Mouse (Mus musculus): Measurements from ENCODE around the gene Chfr. TPM values are rescaled to one million over a fixed set of nuclear protein-coding genes. Genes with fewer than 3 reads are reported as not detected.
A peak's percentile ranks its signal among the peaks of the same experiment; 100 is the strongest.

Gene Chfr
- polyA plus RNA-seq, 1 experiment from 2014 or later: 47.7 TPM

DNA sequence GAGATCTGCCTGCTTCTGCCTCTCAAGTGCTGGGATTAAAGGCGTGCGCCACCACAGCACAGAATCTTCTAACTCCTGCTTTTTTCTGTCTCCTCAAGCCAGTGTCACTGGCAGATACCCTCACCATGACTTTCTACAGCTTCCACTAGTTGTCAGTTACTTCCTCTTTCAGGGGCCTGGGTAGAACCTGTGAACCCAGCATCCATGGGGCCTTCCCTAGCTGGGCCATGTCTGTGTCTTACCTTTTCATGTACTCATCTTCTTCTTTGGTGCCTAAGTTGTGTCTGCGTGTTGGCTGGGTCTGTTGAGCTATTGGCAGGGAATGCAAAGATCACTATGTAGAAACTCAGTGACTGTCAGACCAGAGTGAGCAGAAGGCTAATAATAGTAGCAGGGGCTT lies 2.2 kb downstream of the Chfr start:
- no peak overlapping the region for H3K4me2 ChIP-seq (ENCODE audit: low read depth, low read length)
- WGBS: 93% methylated on average over 3 of the region's 3 CpGs
- H3K9me3 ChIP-seq (replicated peaks; ENCODE audit: control insufficient read depth, low read length): no peaks in the 10 kb centered on the region
- no peaks in the 10 kb centered on the region for H3K27me3 ChIP-seq (ENCODE audit: control insufficient read depth, insufficient read depth, low read length)
- no peaks in the 10 kb centered on the region for H3K4me1 ChIP-seq (ENCODE audit: control insufficient read depth, insufficient read depth, low read length)
- H3K4me3 ChIP-seq (ENCODE audit: low read depth, low read length): no peak overlapping the region
- no peak overlapping the region for H3K9ac ChIP-seq (replicated peaks; ENCODE audit: low read length)
- no peak overlapping the region for H3K27ac ChIP-seq (replicated peaks; ENCODE audit: low read depth, low read length)
- H3K36me3 ChIP-seq (replicated peaks; ENCODE audit: control insufficient read depth, insufficient read depth, low read depth, low read length): no peaks in the 10 kb centered on the region
- ATAC-seq (replicated peaks; ENCODE audit: insufficient number of reproducible peaks, low FRiP score, low TSS enrichment, low read depth) (no peak), DNase-seq (ENCODE audit: low spot score) (no peak)

DNA sequence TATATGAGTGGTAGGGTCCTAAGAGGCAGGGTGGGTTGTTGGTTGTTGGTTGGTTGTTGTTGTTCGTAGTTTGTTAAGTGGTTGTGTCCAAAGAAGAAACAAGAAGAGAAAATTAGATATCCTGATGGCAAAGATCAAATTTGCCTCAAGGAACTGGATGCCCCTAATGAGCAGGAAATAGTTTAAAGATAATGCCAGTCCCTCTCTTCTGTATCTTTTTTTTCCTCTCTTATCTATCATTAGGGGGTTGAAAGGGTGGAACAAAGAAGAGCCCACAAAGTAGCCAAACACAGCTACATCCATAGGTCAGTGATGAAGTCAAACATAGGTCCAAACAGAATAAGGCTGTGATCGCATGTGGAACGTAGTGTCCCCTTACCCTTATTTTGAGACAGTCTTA lies 3.7 kb downstream of the Chfr start:
- Histone ChIP-seq H3K9me3 (replicated peaks; ENCODE audit: control insufficient read depth, low read length) (no peaks in the 10 kb centered on the region), H3K4me1 (ENCODE audit: control insufficient read depth, insufficient read depth, low read length) (no peaks in the 10 kb centered on the region), H3K4me3 (ENCODE audit: low read depth, low read length) (no peak overlapping the region), H3K4me2 (ENCODE audit: low read depth, low read length) (no peak overlapping the region), H3K9ac (replicated peaks; ENCODE audit: low read length) (no peak overlapping the region), H3K36me3 (replicated peaks; ENCODE audit: control insufficient read depth, insufficient read depth, low read depth, low read length) (no peaks in the 10 kb centered on the region), H3K27ac (replicated peaks; ENCODE audit: low read depth, low read length) (no peak overlapping the region), H3K27me3 (ENCODE audit: control insufficient read depth, insufficient read depth, low read length) (no peaks in the 10 kb centered on the region)
- ATAC-seq (replicated peaks; ENCODE audit: insufficient number of reproducible peaks, low FRiP score, low TSS enrichment, low read depth) (no peak), DNase-seq (ENCODE audit: low spot score) (no peak)
- 96% methylated on average over 3 of the region's 3 CpGs for WGBS

DNA sequence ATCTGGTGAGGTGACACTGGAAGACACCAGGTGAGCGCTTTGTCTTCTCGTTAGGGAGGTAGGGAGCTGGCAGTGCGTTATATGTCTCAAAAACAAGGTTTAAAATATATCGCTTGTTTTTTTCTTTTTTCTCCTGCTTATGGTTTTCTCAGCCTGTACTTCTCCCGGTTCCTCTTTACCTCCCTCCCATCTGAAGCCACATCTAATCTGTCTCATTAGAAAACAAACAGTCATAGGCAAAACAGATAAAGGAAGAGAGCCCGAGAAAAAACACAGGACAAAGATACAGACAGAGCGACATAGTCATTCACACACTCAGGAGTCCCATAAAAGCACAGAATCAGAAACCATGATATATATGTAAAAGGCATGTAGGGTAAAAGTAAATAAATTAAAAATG lies 4.8 kb downstream of the Chfr start:
- Histone ChIP-seq H3K27ac (replicated peaks; ENCODE audit: low read depth, low read length) (no peak overlapping the region), H3K4me1 (ENCODE audit: control insufficient read depth, insufficient read depth, low read length) (no peaks in the 10 kb centered on the region), H3K27me3 (ENCODE audit: control insufficient read depth, insufficient read depth, low read length) (no peaks in the 10 kb centered on the region), H3K9me3 (replicated peaks; ENCODE audit: control insufficient read depth, low read length) (no peaks in the 10 kb centered on the region), H3K4me3 (ENCODE audit: low read depth, low read length) (no peak overlapping the region), H3K9ac (replicated peaks; ENCODE audit: low read length) (no peak overlapping the region), H3K36me3 (replicated peaks; ENCODE audit: control insufficient read depth, insufficient read depth, low read depth, low read length) (no peaks in the 10 kb centered on the region), H3K4me2 (ENCODE audit: low read depth, low read length) (no peak overlapping the region)
- WGBS: 94% methylated on average over 7 of the region's 7 CpGs
- no peak for DNase-seq (ENCODE audit: low spot score)
- ATAC-seq (replicated peaks; ENCODE audit: insufficient number of reproducible peaks, low FRiP score, low TSS enrichment, low read depth): no peak

DNA sequence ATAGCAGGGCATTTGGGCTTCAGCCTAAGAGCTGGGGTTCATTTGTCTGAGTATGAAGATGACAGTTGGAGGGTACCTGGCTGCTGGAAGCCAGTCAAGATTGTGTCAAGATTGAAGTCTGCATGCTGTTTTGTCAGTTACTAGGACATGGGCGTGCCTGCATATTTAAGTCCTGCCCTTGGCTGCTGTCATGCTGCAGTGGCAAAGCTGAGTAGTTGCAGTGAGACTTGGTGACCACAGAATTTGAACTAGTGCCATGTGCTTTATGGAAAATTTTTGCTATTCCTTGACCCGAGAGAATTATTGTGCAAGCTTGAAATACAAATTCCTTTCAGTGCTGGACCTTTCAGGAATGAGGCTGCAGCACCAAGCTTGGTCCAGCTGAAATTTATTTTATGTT lies 6.7 kb downstream of the Chfr start:
- H3K9ac ChIP-seq (replicated peaks; ENCODE audit: low read length): no peak overlapping the region
- H3K4me1 ChIP-seq (ENCODE audit: control insufficient read depth, insufficient read depth, low read length): no peaks in the 10 kb centered on the region
- H3K36me3 ChIP-seq (replicated peaks; ENCODE audit: control insufficient read depth, insufficient read depth, low read depth, low read length): no peaks in the 10 kb centered on the region
- H3K27ac ChIP-seq (replicated peaks; ENCODE audit: low read depth, low read length): no peak overlapping the region
- no peaks in the 10 kb centered on the region for H3K27me3 ChIP-seq (ENCODE audit: control insufficient read depth, insufficient read depth, low read length)
- H3K4me2 ChIP-seq (ENCODE audit: low read depth, low read length): no peak overlapping the region
- no peaks in the 10 kb centered on the region for H3K9me3 ChIP-seq (replicated peaks; ENCODE audit: control insufficient read depth, low read length)
- ATAC-seq (replicated peaks; ENCODE audit: insufficient number of reproducible peaks, low FRiP score, low TSS enrichment, low read depth) (no peak), DNase-seq (ENCODE audit: low spot score) (no peak)
- WGBS: 88% methylated on average over 2 of the region's 2 CpGs
- H3K4me3 ChIP-seq (ENCODE audit: low read depth, low read length): no peak overlapping the region

DNA sequence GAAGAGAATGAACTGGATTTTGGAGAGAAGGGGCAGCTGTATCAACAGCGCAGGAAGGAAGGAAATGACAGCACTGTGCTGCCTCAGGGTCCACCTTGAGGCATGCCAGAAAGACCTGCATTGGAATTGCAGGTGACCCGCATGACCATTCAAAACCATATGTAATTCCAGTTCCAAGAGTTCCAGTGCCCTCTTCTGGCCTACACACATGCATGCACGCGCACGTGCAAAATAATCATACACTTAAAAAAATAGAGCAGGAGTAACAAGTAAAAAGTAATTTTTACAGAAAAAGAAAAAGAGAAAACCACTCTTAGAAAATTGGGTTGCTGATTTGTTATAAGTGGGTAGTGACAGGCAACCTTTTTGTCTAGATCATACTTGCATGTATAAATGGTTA lies 7.4 kb downstream of the Chfr start:
- peaks cover 1% of the 10 kb centered on the region; the same call in 1 of the 2 replicates for H3K36me3 ChIP-seq (replicated peaks; ENCODE audit: control insufficient read depth, insufficient read depth, low read depth, low read length)
- H3K4me2 ChIP-seq (ENCODE audit: low read depth, low read length): no peak overlapping the region
- ATAC-seq (replicated peaks; ENCODE audit: insufficient number of reproducible peaks, low FRiP score, low TSS enrichment, low read depth) (no peak), DNase-seq (ENCODE audit: low spot score) (no peak)
- H3K27me3 ChIP-seq (ENCODE audit: control insufficient read depth, insufficient read depth, low read length): no peaks in the 10 kb centered on the region
- H3K4me1 ChIP-seq (ENCODE audit: control insufficient read depth, insufficient read depth, low read length): no peaks in the 10 kb centered on the region
- no peak overlapping the region for H3K4me3 ChIP-seq (ENCODE audit: low read depth, low read length)
- H3K9ac ChIP-seq (replicated peaks; ENCODE audit: low read length): no peak overlapping the region
- 85% methylated on average over 5 of the region's 5 CpGs for WGBS
- H3K9me3 ChIP-seq (replicated peaks; ENCODE audit: control insufficient read depth, low read length): no peaks in the 10 kb centered on the region
- H3K27ac ChIP-seq (replicated peaks; ENCODE audit: low read depth, low read length): no peak overlapping the region

DNA sequence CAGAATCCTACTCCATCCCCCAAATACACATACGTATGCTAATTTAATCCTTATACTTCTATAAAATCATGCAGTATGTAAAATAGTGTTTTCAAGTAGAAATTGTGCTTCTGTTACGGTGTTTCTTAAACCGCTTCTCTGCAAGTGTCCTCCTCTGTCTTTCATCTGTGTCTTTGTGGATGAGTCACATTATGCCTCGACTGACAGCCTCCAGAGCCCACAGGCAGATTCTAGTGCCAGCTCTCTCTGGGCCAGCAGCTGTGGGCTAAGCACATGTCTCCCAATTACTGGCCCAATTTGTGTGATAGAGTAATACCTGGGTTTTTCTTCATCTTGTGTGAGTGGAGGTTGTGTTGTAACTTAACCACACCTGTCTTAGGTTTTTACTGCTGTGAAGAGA lies 33.7 kb downstream of the Chfr start:
- no peak overlapping the region for H3K9ac ChIP-seq (replicated peaks; ENCODE audit: low read length)
- no peak overlapping the region for H3K4me3 ChIP-seq (ENCODE audit: low read depth, low read length)
- 92% methylated on average over 4 of the region's 4 CpGs for WGBS
- DNase-seq (ENCODE audit: low spot score): no peak
- no peaks in the 10 kb centered on the region for H3K4me1 ChIP-seq (ENCODE audit: control insufficient read depth, insufficient read depth, low read length)
- ATAC-seq (replicated peaks; ENCODE audit: insufficient number of reproducible peaks, low FRiP score, low TSS enrichment, low read depth): no peak
- no peaks in the 10 kb centered on the region for H3K36me3 ChIP-seq (replicated peaks; ENCODE audit: control insufficient read depth, insufficient read depth, low read depth, low read length)
- no peaks in the 10 kb centered on the region for H3K27me3 ChIP-seq (ENCODE audit: control insufficient read depth, insufficient read depth, low read length)
- no peak overlapping the region for H3K27ac ChIP-seq (replicated peaks; ENCODE audit: low read depth, low read length)
- no peaks in the 10 kb centered on the region for H3K9me3 ChIP-seq (replicated peaks; ENCODE audit: control insufficient read depth, low read length)
- H3K4me2 ChIP-seq (ENCODE audit: low read depth, low read length): no peak overlapping the region

DNA sequence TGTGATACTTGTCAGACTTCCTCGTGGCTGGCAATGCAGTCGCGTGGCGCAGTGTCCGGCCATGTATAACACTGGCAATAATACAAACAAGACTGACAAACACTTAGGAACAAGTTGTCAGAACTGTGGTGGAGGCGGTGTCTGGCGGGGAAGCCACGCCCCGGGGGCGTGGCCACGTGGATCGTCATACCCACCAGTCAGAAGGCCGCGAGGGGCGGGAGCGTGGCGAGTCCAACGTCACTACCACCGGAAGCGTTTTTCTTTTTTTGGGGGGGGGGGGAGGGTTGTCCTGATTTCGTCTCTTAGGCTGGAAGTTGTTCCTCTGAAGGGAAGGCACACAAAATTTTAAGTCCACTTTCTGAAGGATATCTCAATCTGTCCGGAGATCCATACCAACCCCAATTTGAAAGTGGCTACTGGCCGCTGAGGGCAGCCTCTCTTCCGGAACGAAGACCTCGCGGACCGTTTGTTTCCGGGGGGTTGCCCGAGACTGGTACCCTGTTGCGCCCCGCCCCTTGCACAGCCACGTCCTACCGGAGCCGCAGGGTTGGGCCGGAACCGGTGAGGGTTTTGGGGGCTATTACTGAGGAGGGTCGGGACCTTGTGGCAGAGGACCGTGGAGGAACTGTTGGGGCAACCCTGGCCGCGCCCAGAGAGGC lies 40.8 kb downstream of the Chfr start, which contains the start of gene Golga3:
Gene Golga3, plus strand, starts transcription at position 340 of the 659 bp plus-strand sequence.
- WGBS: under 1% methylated on average over 41 of the region's 41 CpGs

DNA sequence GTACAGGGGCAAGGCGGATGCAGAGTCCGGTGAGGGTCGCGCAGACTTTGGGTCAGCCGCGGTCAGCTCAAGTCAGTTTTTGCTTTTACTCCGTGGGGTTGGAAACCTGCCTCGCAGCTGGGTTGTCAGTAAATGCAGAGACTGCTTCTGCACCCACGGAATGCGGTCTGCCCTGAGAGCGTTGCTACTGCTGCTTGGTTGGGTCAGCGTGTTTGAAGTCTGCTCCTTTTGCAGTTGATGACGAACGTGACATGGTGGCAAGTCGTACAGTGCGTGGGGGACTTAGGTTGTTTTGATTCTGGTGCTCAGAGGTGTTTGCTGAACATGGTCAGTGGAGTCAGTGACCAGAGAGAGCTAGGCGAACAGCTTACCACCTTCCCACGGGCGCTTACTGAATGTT lies 41.4 kb downstream of the Chfr start:
- H3K27ac ChIP-seq (replicated peaks; ENCODE audit: low read depth, low read length): no peak overlapping the region
- WGBS: 4% methylated on average over 19 of the region's 19 CpGs
- peak; percentile 1 for DNase-seq (ENCODE audit: low spot score)

More for the DNA sequence above, 40.8 kb downstream of the Chfr start, which contains the start of gene Golga3:
- peak; percentile 96 for ATAC-seq (replicated peaks; ENCODE audit: insufficient number of reproducible peaks, low FRiP score, low TSS enrichment, low read depth)
- H3K4me3 ChIP-seq (ENCODE audit: low read depth, low read length): peak within 1 kb of the TSS; percentile 76
- peak within 1 kb of the TSS; percentile 78 for H3K9ac ChIP-seq (replicated peaks; ENCODE audit: low read length)
- H3K4me2 ChIP-seq (ENCODE audit: low read depth, low read length): peak within 1 kb of the TSS; percentile 67
- no peaks in the 10 kb centered on the region for H3K4me1 ChIP-seq (ENCODE audit: control insufficient read depth, insufficient read depth, low read length)
- no peaks in the 10 kb centered on the region; the same call in 1 of the 2 replicates for H3K36me3 ChIP-seq (replicated peaks; ENCODE audit: control insufficient read depth, insufficient read depth, low read depth, low read length)
- no peak within 1 kb of the TSS for H3K27ac ChIP-seq (replicated peaks; ENCODE audit: low read depth, low read length)
- no peaks in the 10 kb centered on the region for H3K9me3 ChIP-seq (replicated peaks; ENCODE audit: control insufficient read depth, low read length)
- DNase-seq (ENCODE audit: low spot score): peak; percentile 95
- H3K27me3 ChIP-seq (ENCODE audit: control insufficient read depth, insufficient read depth, low read length): no peaks in the 10 kb centered on the region

More for the DNA sequence above, 41.4 kb downstream of the Chfr start:
- no peaks in the 10 kb centered on the region for H3K4me1 ChIP-seq (ENCODE audit: control insufficient read depth, insufficient read depth, low read length)
- ATAC-seq (replicated peaks; ENCODE audit: insufficient number of reproducible peaks, low FRiP score, low TSS enrichment, low read depth): peak; percentile 6; the same call in 1 of the 2 replicates
- peak overlapping the region; percentile 76 for H3K4me3 ChIP-seq (ENCODE audit: low read depth, low read length)
- no peaks in the 10 kb centered on the region for H3K9me3 ChIP-seq (replicated peaks; ENCODE audit: control insufficient read depth, low read length)
- no peaks in the 10 kb centered on the region; the same call in 1 of the 2 replicates for H3K36me3 ChIP-seq (replicated peaks; ENCODE audit: control insufficient read depth, insufficient read depth, low read depth, low read length)
- H3K27me3 ChIP-seq (ENCODE audit: control insufficient read depth, insufficient read depth, low read length): no peaks in the 10 kb centered on the region
- H3K4me2 ChIP-seq (ENCODE audit: low read depth, low read length): peak overlapping the region; percentile 67
- peak overlapping the region; percentile 78 for H3K9ac ChIP-seq (replicated peaks; ENCODE audit: low read length)
